Mouse (Mus musculus) kidney, postnatal 4 days (tissue): ENCODE results near the gene Defb21.
A peak's percentile ranks its signal among the peaks of the same experiment; 100 is the strongest.

Experiments used
- DNase-seq, 2 experiments: peaks; one replicate each; pipeline ENCODE4 v3.0.0; 2021; ENCODE audit warnings: mixed read lengths in 2 of 2

Gene Defb21

GRCm38 (mm10) chr2:152607746-152608145, 35.2 kb downstream of the Defb21 start:
- peak in 1 of 2 experiments; percentile 46 for DNase-seq

GRCm38 (mm10) chr2:152608719-152609118, 36.2 kb downstream of the Defb21 start:
- DNase-seq = no peak

- DNase-seq = no peak
Observed at GRCm38 (mm10) chr2:152612193-152612592, 39.6 kb downstream of the Defb21 start.

GRCm38 (mm10) chr2:152615563-152615962, 43.0 kb downstream of the Defb21 start:
- peak in 1 of 2 experiments; percentile 64 for DNase-seq

GRCm38 (mm10) chr2:152616470-152616869, 43.9 kb downstream of the Defb21 start:
- no peak for DNase-seq

- no peak for DNase-seq
Observed at GRCm38 (mm10) chr2:152617374-152617773, 44.8 kb downstream of the Defb21 start.

- DNase-seq = peak in 1 of 2 experiments; percentile 55
Observed at GRCm38 (mm10) chr2:152620367-152621134, 48.0 kb downstream of the Defb21 start.

GRCm38 (mm10) chr2:152622151-152622550, 49.6 kb downstream of the Defb21 start:
- no peak for DNase-seq

- DNase-seq = no peak
Observed at GRCm38 (mm10) chr2:152622953-152623352, 50.4 kb downstream of the Defb21 start, which contains the start of gene Defb25. TSS of gene Defb25 (minus strand) at chr2:152623053.
